Comparison of ENCODE assay signal across 22 mouse cellular contexts in the genomic region with DNA sequence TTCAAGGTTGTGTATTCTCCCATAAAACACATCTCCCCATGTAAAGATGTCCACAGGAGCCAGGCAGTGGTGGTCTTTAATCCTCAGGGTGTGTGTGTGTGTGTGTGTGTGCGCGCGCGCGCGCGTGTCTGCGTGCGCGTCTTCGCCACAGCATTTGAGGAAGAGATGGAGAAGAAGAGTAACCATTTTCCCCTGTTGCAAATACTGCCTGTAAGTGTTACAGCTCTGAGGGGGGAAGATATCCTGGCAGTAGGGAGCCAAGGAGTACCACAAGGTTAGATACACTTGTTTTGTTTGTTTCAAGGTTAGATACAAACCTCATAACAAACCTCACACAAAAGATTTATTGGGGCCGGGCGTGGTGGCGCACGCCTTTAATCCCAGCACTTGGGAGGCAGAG.
"Had no signal": no experiment of that assay in that cellular context is flagged by ENCODE, and none has a peak within 500 bp of the region (broad histone marks: within the 10 kb centered on the region; RNA-seq: fewer than 3 reads in every experiment).

No protein-coding gene starts in this region.

- H3K4me1 ChIP-seq: heart, embryonic 10.5 days; heart, embryonic 12.5 days; hindbrain, embryonic 13.5 days; hindbrain, embryonic 15.5 days; kidney, embryonic 15.5 days; liver, embryonic 13.5 days; liver, embryonic 15.5 days had no signal

- H3K4me3 ChIP-seq: heart, embryonic 10.5 days; heart, embryonic 12.5 days; hindbrain, embryonic 13.5 days; hindbrain, embryonic 15.5 days; kidney, embryonic 15.5 days; limb, embryonic 12.5 days; liver, embryonic 13.5 days; liver, embryonic 15.5 days had no signal

- H3K9me3 ChIP-seq: heart, embryonic 10.5 days; heart, embryonic 12.5 days; hindbrain, embryonic 13.5 days; hindbrain, embryonic 15.5 days; limb, embryonic 12.5 days; liver, embryonic 13.5 days; liver, embryonic 15.5 days had no signal

- H3K27ac ChIP-seq: heart, embryonic 10.5 days; hindbrain, embryonic 13.5 days; hindbrain, embryonic 15.5 days; hindbrain, postnatal 0 days; kidney, embryonic 15.5 days; kidney, postnatal 0 days; limb, embryonic 12.5 days; liver, embryonic 13.5 days; liver, embryonic 15.5 days had no signal

- H3K27me3 ChIP-seq: hindbrain, embryonic 13.5 days; hindbrain, embryonic 15.5 days; kidney, embryonic 15.5 days; limb, embryonic 12.5 days; liver, embryonic 13.5 days; liver, embryonic 15.5 days had no signal

- DNase-seq: gastrocnemius, postnatal 14 days; heart, adult 18-20 months; heart, postnatal 14 days; heart, postnatal 36 days; kidney, adult 11 months; kidney, adult 2 months; kidney, adult 9 months; kidney, postnatal 14 days; layer of hippocampus, adult 9-11 months; layer of hippocampus, postnatal 36 days; left cerebral cortex, postnatal 4 days; liver had no signal

- H3K36me3 ChIP-seq: heart, embryonic 10.5 days; heart, embryonic 12.5 days; hindbrain, embryonic 13.5 days; hindbrain, embryonic 15.5 days; limb, embryonic 12.5 days; liver, embryonic 13.5 days; liver, embryonic 15.5 days had no signal

- H3K9ac ChIP-seq: heart, embryonic 12.5 days; hindbrain, embryonic 13.5 days; hindbrain, embryonic 15.5 days; kidney, embryonic 15.5 days; limb, embryonic 12.5 days; liver, embryonic 13.5 days; liver, embryonic 15.5 days had no signal
